ENCODE assay signal across 8 mouse cellular contexts in the genomic region with DNA sequence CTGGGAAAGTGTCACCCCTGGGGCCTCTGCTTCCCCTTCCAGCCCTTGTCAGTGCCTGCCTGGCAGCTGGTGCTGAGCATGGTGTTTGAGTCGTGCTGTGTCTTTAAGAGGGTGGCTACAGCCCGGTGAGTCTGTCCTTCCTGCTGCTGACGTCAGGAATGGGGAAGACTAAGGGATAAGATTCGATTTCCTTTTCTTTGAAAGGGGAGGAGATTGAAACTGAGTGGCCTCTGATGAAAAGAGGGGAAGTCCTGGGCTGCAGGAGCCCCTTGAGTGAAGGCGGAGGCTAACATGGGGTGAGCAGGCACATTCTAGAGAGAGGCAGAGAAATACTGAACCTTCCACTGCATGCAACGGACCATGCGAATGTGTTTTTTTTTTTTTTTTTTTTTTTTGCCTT. TPM values are rescaled to one million over a fixed set of nuclear protein-coding genes. Genes with fewer than 3 reads are reported as not detected.
DNase-seq lines count a peak whose midpoint lies in the region; ATAC-seq and TF ChIP-seq lines count a peak whose summit lies in the region.

No protein-coding gene starts in this region.

- H3K4me3 ChIP-seq in ES-E14 (ENCODE audit: insufficient read depth in 1 of 2, low read depth in 1 of 2, low read length in 2 of 2, poor library complexity in 1 of 2, severe bottlenecking in 1 of 2) = no peak overlapping the region
- peak overlapping the region; percentile 32 for H3K4me3 ChIP-seq in forebrain, embryonic 13.5 days
- peak overlapping the region; percentile 20 for H3K4me3 ChIP-seq in lung, embryonic 15.5 days

- peak; percentile 75 for ATAC-seq in forebrain, embryonic 13.5 days
- ATAC-seq in lung, embryonic 15.5 days (ENCODE audit: borderline replicate concordance, extremely low read depth, low FRiP score, low TSS enrichment) = peak; percentile 68; the same call in 1 of the 2 replicates
- ATAC-seq in neutrophil, adult 5-6 weeks (ENCODE audit: extremely low read depth, insufficient number of reproducible peaks, low FRiP score, poor library complexity, severe bottlenecking) = peak; percentile 31

- H3K27ac ChIP-seq in ES-E14 (ENCODE audit: insufficient read depth, low read depth, low read length, poor library complexity, severe bottlenecking) = no peak overlapping the region
- H3K27ac ChIP-seq in forebrain, embryonic 13.5 days = peak overlapping the region; percentile 20
- H3K27ac ChIP-seq in lung, embryonic 15.5 days = peak overlapping the region; percentile 59

- in situ Hi-C loops in ES-E14 (cut with MboI; ENCODE audit: low sequenced_read_pairs in 2 of 2, unreplicated experiment in 2 of 2) = no loop called here

- peak overlapping the region; percentile 18; the same call in 1 of the 2 replicates for H3K9ac ChIP-seq in ES-E14 (ENCODE audit: insufficient read depth, low read depth, low read length, poor library complexity, severe bottlenecking)
- H3K9ac ChIP-seq in forebrain, embryonic 13.5 days = peak overlapping the region; percentile 35
- no peak overlapping the region for H3K9ac ChIP-seq in lung, embryonic 15.5 days

- no peaks in the 10 kb centered on the region for H3K27me3 ChIP-seq in forebrain, embryonic 13.5 days
- H3K27me3 ChIP-seq in lung, embryonic 15.5 days = no peaks in the 10 kb centered on the region

- peaks cover 27% of the 10 kb centered on the region for H3K36me3 ChIP-seq in ES-E14 (ENCODE audit: control insufficient read depth, insufficient read depth, low read length, poor library complexity, severe bottlenecking)
- H3K36me3 ChIP-seq in forebrain, embryonic 13.5 days (ENCODE audit: poor library complexity, severe bottlenecking) = peaks cover 29% of the 10 kb centered on the region
- H3K36me3 ChIP-seq in lung, embryonic 15.5 days = peaks cover 30% of the 10 kb centered on the region

- no peaks in the 10 kb centered on the region for H3K9me3 ChIP-seq in ES-E14 (ENCODE audit: control insufficient read depth, insufficient read depth, low read depth, low read length)
- no peaks in the 10 kb centered on the region for H3K9me3 ChIP-seq in forebrain, embryonic 13.5 days (replicated peaks)
- no peaks in the 10 kb centered on the region for H3K9me3 ChIP-seq in lung, embryonic 15.5 days

- DNase-seq in ES-E14 (ENCODE audit: low read depth, low spot score) = no peak
- DNase-seq in brain, adult 2 months (ENCODE audit: low read depth, low spot score) = peak; percentile 95
- DNase-seq in heart, postnatal 25 days (ENCODE audit: low spot score) = peak; percentile 69
- DNase-seq in layer of hippocampus, adult 18-20 months (ENCODE audit: low spot score in 2 of 2) = peak; percentile 75 to 80
- peak; percentile 56 to 64 for DNase-seq in thymus, postnatal 36 days

- intact Hi-C loops in heart, postnatal 25 days (cut with DNase I) = no loop called here

- H3K4me1 ChIP-seq in ES-E14 (ENCODE audit: control insufficient read depth in 2 of 2, insufficient read depth in 2 of 2, low read length in 2 of 2, poor library complexity in 1 of 2) = peaks cover 0 to 31% of the 10 kb centered on the region in 2 experiments; a peak in 2 of 4 replicates
- H3K4me1 ChIP-seq in forebrain, embryonic 13.5 days = peaks cover 25% of the 10 kb centered on the region
- peaks cover 20% of the 10 kb centered on the region for H3K4me1 ChIP-seq in lung, embryonic 15.5 days

- H3K4me2 ChIP-seq in forebrain, embryonic 13.5 days = peak overlapping the region; percentile 55
- H3K4me2 ChIP-seq in lung, embryonic 15.5 days = peak overlapping the region; percentile 45

- WGBS in forebrain, embryonic 13.5 days = 6% methylated on average over 6 of the region's 7 CpGs
- 4% methylated on average over 7 of the region's 7 CpGs for WGBS in lung, embryonic 15.5 days

TF ChIP-seq in ES-E14, 5 proteins besides CTCF, POLR2A, EP300 and RAD21:
- TF ChIP-seq ZC3H11A (IDR thresholded peaks at IDR 0.05; ENCODE audit: borderline replicate concordance, low read depth, low read length) = no peak
TF ChIP-seq in ES-E14: peak in this region for 0.

RNA-seq across cellular contexts. Expression of gene Trex1, which starts 4.8 kb away (rescaled TPM):
- 6.2 and 7.4 TPM in 2 replicates for total RNA-seq in ES-E14 (2012; rRNA removed)
- polyA plus RNA-seq in forebrain, embryonic 13.5 days (2015; fragmentation: Nextera tagmentation; extraction: Ambion mirVana) = 9.3 and 13.0 TPM in 2 replicates
- 10 to 100 TPM; 11.9 to 12.9 TPM for total RNA-seq in heart, postnatal 25 days (2021)
- 10 to 100 TPM; 14.6 to 16.6 TPM for total RNA-seq in layer of hippocampus, adult 18-20 months (2021)
- polyA plus RNA-seq in lung, embryonic 15.5 days (2015; fragmentation: Nextera tagmentation; extraction: Ambion mirVana) = 12.7 and 14.0 TPM in 2 replicates
- 28.9 and 29.1 TPM in 2 replicates for total RNA-seq in neutrophil, adult 5-6 weeks (2017)

RNA-seq across cellular contexts. Expression of gene Shisa5, which starts 16.3 kb away (rescaled TPM):
- total RNA-seq in ES-E14 (2012; rRNA removed) = 44.0 and 49.0 TPM in 2 replicates
- 33.6 and 35.1 TPM in 2 replicates for polyA plus RNA-seq in forebrain, embryonic 13.5 days (2015; fragmentation: Nextera tagmentation; extraction: Ambion mirVana)
- total RNA-seq in heart, postnatal 25 days (2021) = 10 to 100 TPM; 43.0 to 43.2 TPM
- total RNA-seq in layer of hippocampus, adult 18-20 months (2021) = 10 to 100 TPM; 46.0 to 56.0 TPM
- 83.2 and 98.3 TPM in 2 replicates for polyA plus RNA-seq in lung, embryonic 15.5 days (2015; fragmentation: Nextera tagmentation; extraction: Ambion mirVana)
- total RNA-seq in neutrophil, adult 5-6 weeks (2017) = 1,927 and 2,078 TPM in 2 replicates

RNA-seq across cellular contexts. Expression of gene Atrip, which starts 19.2 kb away (rescaled TPM):
- total RNA-seq in ES-E14 (2012; rRNA removed) = 17.1 and 21.7 TPM in 2 replicates
- polyA plus RNA-seq in forebrain, embryonic 13.5 days (2015; fragmentation: Nextera tagmentation; extraction: Ambion mirVana) = 31.4 and 31.5 TPM in 2 replicates
- 1 to 10 TPM; 6.7 to 7.1 TPM for total RNA-seq in heart, postnatal 25 days (2021)
- 10 to 100 TPM; 23.7 to 28.0 TPM for total RNA-seq in layer of hippocampus, adult 18-20 months (2021)
- polyA plus RNA-seq in lung, embryonic 15.5 days (2015; fragmentation: Nextera tagmentation; extraction: Ambion mirVana) = 26.4 and 27.0 TPM in 2 replicates
- 15.9 and 22.6 TPM in 2 replicates for total RNA-seq in neutrophil, adult 5-6 weeks (2017)

RNA-seq across cellular contexts. Expression of gene Ccdc51, which starts 27.6 kb away (rescaled TPM):
- total RNA-seq in ES-E14 (2012; rRNA removed) = 7.7 and 11.8 TPM in 2 replicates
- 17.9 and 18.9 TPM in 2 replicates for polyA plus RNA-seq in forebrain, embryonic 13.5 days (2015; fragmentation: Nextera tagmentation; extraction: Ambion mirVana)
- total RNA-seq in heart, postnatal 25 days (2021) = 10 to 100 TPM; 11.5 to 12.2 TPM
- total RNA-seq in layer of hippocampus, adult 18-20 months (2021) = 1 to 10 TPM; 8.7 to 9.3 TPM
- 11.2 and 11.5 TPM in 2 replicates for polyA plus RNA-seq in lung, embryonic 15.5 days (2015; fragmentation: Nextera tagmentation; extraction: Ambion mirVana)
- 5.8 and 5.9 TPM in 2 replicates for total RNA-seq in neutrophil, adult 5-6 weeks (2017)

RNA-seq across cellular contexts. Expression of gene Tma7, which starts 27.7 kb away (rescaled TPM):
- 266 and 347 TPM in 2 replicates for total RNA-seq in ES-E14 (2012; rRNA removed)
- 693 and 750 TPM in 2 replicates for polyA plus RNA-seq in forebrain, embryonic 13.5 days (2015; fragmentation: Nextera tagmentation; extraction: Ambion mirVana)
- total RNA-seq in heart, postnatal 25 days (2021) = 100 to 1,000 TPM; 243 to 255 TPM
- 100 to 1,000 TPM; 286 to 308 TPM for total RNA-seq in layer of hippocampus, adult 18-20 months (2021)
- 519 and 556 TPM in 2 replicates for polyA plus RNA-seq in lung, embryonic 15.5 days (2015; fragmentation: Nextera tagmentation; extraction: Ambion mirVana)
- 99.2 and 100 TPM in 2 replicates for total RNA-seq in neutrophil, adult 5-6 weeks (2017)

Comparison
In these comparisons a context has a peak if more than half of its experiments do, and no peak if none do; other contexts are left out.
1. H3K4me3 ChIP-seq: peak in forebrain, embryonic 13.5 days (single experiment) and lung, embryonic 15.5 days (single experiment); none in ES-E14 (0 of 2).
2. RNA of gene Shisa5, which starts 16.3 kb away (total RNA-seq): 1,927 to 2,078 TPM in neutrophil, adult 5-6 weeks; 46.0 to 56.0 TPM in layer of hippocampus, adult 18-20 months, 44.0 to 49.0 TPM in ES-E14 and 43.0 to 43.2 TPM in heart, postnatal 25 days; every median in the first group is over 10 times any median in the second.
3. Peak in every context shown above with its lines, with median percentiles within 50 percentile points of each other: ATAC-seq.